Mouse (Mus musculus): ENCODE measurements around the gene Rbm28. TPM values are rescaled to one million over a fixed set of nuclear protein-coding genes. Genes with fewer than 3 reads are reported as not detected.
A peak's percentile ranks its signal among the peaks of the same experiment; 100 is the strongest.

The Rbm28 gene
- polyA plus RNA-seq (2016; fragmentation: Nextera tagmentation; extraction: Ambion mirVana) = 53.8 and 58.1 TPM in 2 replicates

DNA sequence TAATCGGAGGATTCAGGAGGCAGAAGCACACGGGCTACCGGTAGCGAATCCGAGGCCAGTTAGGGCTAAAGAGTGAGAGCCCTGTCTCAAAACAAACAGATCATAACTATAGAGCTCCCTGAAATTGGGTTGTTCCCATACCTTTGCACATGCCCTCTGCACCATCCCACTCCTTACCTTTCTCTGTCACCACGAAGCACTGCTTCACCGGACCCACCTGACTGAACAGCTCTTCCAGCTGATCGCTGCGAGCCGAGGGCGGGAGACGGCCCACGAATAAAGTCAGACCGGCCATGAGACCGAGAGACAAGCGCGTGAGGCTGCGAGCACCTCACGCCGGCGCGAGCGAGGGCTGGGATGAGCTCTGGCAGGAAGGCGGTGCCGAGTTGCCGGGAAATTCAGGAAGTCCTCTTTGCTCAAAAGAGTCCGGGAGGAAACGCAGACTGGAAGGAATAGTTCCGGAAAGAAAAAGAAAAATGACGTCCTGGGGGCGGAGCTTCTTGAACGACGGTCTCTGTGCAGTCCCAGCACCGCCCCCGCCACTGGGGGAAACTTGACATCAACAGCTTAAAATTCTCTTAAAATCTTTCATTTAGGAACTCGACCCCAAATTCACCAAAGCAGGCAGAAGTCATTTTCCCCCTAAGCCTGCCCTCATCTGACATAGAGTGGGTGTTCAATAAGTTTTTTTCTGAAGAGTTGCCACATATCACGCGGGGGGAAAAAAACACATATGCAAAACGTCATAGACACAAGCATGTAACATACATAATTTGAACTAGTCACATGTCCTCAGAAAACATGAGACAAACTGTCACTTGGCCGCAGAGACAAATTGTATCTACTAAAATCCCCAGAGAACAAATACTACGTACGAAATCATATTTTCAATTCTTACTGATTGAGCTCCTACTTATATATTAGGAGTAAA lies at the start of gene Rbm28:
Rbm28 (minus strand) TSS at position 693 of the 931 bp plus-strand sequence.
- Histone ChIP-seq H3K4me3 (peak within 1 kb of the TSS; percentile 90), H3K27me3 (ENCODE audit: poor library complexity, severe bottlenecking) (peaks cover 38% of the 10 kb centered on the region), H3K27ac (peak within 1 kb of the TSS; percentile 82), H3K36me3 (replicated peaks) (peaks cover 7% of the 10 kb centered on the region), H3K4me1 (peaks cover 16% of the 10 kb centered on the region), H3K9me3 (no peaks in the 10 kb centered on the region)
- WGBS = 8% methylated on average over 42 of the region's 42 CpGs
- DNase-seq (ENCODE audit: extremely low spot score, low spot score) = peak; percentile 81

DNA sequence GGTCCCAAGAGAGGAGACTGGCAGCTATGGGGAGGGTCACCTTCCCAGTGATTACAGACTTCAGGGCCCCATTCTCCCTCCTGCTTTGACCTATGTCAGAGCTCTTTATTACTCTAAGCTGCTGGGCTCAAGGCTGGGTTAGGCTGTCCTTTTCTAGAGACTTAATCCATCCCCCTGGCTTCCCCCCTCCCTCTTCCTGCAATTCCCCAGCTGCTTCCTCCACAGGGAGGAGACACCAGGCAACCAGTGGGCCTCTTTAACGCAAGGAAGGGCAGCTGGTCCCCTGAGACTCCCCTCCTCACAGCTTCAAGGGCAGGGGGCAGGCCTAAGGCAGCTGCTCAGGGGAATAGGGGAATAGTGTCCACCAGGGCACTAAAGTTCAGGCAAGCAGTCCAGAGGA lies 49.4 kb upstream of the Rbm28 start:
- H3K4me3 ChIP-seq = no peak overlapping the region; the same call in 1 of the 2 replicates
- WGBS = 4% methylated on average over 1 of the region's 1 CpGs
- no peaks in the 10 kb centered on the region for H3K36me3 ChIP-seq (replicated peaks)
- no peaks in the 10 kb centered on the region for H3K9me3 ChIP-seq
- H3K4me1 ChIP-seq = peaks cover 62% of the 10 kb centered on the region
- no peak for DNase-seq (ENCODE audit: extremely low spot score, low spot score)
- peak overlapping the region; percentile 58; the same call in 1 of the 2 replicates for H3K27ac ChIP-seq
- peaks cover 42% of the 10 kb centered on the region for H3K27me3 ChIP-seq (ENCODE audit: poor library complexity, severe bottlenecking)

DNA sequence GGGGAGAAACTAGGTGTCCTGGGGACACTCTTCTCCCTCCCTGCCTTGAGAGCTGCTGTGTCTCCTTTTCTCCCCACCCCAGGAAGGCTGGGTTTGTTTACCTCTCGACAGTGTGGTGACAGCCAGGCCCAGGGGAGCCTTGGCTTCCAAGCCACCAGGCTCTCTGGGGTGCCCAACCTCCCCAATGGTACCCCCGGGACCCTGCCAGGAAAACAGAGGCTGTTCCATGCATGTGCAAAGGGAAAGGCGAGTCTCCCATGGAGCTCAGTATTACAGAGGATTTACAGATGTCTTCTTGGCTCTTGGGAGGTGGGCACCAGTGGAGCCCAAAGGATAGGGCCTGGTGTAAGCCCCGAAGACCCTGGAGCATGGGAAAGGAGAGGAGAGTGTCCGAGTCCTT lies 48.6 kb upstream of the Rbm28 start:
- Histone ChIP-seq H3K9me3 (no peaks in the 10 kb centered on the region), H3K4me3 (no peak overlapping the region), H3K27me3 (ENCODE audit: poor library complexity, severe bottlenecking) (peaks cover 42% of the 10 kb centered on the region), H3K4me1 (peaks cover 68% of the 10 kb centered on the region), H3K27ac (0 out of 2 replicates have a peak overlapping the region, but pooled peaks have one; percentile 4), H3K36me3 (replicated peaks) (no peaks in the 10 kb centered on the region)
- no peak for DNase-seq (ENCODE audit: extremely low spot score, low spot score)
- 50% methylated on average over 5 of the region's 5 CpGs for WGBS

DNA sequence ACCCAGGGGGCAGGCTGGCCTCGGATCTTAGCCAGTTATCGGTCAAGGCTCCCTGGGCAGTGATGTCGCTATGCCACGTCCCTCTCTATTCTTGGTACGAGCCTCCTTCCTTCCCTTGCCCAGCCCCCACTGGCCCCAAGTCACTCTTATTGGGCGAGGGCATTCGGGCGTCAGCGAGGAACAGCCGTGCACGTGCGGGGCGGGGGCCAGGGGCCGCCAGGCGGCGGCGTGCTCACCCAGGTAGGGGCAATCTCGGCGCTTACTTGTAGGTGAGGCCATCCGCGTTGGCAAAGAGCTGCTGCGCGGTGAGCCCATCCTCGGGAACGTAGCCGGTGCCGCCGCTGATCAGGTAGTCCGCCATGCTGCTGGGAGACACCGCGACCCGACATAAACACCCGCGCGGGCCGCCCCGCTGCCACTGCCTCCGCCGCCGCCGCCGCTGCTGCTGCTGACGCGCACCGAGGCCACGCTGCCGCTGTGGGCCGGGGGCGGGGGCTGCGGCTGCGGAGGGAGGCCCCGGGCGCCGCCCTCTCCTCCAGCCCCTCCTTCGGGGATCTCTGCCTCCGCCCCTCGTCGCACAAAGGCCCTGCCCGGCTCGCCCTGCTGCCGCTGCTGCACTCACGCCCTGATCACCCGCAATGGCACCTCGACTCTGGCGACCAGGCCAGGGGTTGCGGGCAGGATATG lies 47.1 kb upstream of the Rbm28 start:
- H3K36me3 ChIP-seq (replicated peaks) = peaks cover 2% of the 10 kb centered on the region
- H3K27me3 ChIP-seq (ENCODE audit: poor library complexity, severe bottlenecking) = peaks cover 38% of the 10 kb centered on the region
- under 1% methylated on average over 66 of the region's 66 CpGs for WGBS
- H3K4me3 ChIP-seq = peak overlapping the region; percentile 77
- H3K27ac ChIP-seq = peak overlapping the region; percentile 89
- H3K9me3 ChIP-seq = no peaks in the 10 kb centered on the region
- H3K4me1 ChIP-seq = peaks cover 70% of the 10 kb centered on the region
- peak; percentile 83 for DNase-seq (ENCODE audit: extremely low spot score, low spot score)

- peaks cover 37% of the 10 kb centered on the region for H3K27me3 ChIP-seq (ENCODE audit: poor library complexity, severe bottlenecking)
- peaks cover 10% of the 10 kb centered on the region for H3K36me3 ChIP-seq (replicated peaks)
- H3K4me1 ChIP-seq = peaks cover 63% of the 10 kb centered on the region
- DNase-seq (ENCODE audit: extremely low spot score, low spot score) = no peak
- no peaks in the 10 kb centered on the region for H3K9me3 ChIP-seq
- H3K27ac ChIP-seq = peak overlapping the region; percentile 89
- 39% methylated on average over 7 of the region's 7 CpGs for WGBS
- H3K4me3 ChIP-seq = peak overlapping the region; percentile 77
Observed at GRCm38 (mm10) chr6:29211146-29211545, 46.3 kb upstream of the Rbm28 start.

DNA sequence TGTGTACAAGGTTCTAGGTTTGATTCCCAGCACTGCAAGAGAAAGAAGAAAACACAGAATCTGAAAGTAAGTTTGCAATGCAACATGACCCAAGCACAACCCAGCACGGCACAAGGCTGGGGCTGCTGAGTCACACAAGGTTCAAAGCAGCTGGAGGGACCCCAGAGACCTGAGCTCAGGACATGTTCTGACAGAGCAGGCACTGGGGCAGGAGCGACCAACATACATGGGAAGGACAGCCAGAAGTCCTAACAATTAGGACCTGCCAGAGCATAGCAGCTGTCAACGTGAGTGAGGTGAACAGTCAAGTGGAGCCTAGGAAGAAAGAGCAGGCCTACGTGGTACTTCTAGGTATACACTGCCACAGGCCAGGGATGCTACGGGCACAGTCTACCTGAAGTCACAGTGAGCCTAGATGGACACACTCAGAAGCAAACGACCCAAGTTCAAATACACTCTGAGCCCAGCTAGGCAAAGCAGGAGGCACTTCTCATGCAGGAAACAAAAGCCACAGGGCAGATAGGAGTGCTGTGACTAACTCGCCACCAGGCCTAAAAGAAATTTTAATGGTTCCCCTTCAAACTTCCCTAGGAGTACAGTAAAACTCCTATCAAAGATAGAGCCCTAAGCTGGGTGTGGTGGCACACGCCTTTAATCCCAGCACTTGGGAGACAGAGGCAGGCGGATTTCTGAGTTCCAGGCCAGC lies 45.6 kb upstream of the Rbm28 start:
- Histone ChIP-seq H3K27me3 (ENCODE audit: poor library complexity, severe bottlenecking) (peaks cover 30% of the 10 kb centered on the region), H3K4me1 (peaks cover 56% of the 10 kb centered on the region), H3K4me3 (no peak overlapping the region), H3K27ac (no peak overlapping the region), H3K36me3 (replicated peaks) (peaks cover 15% of the 10 kb centered on the region), H3K9me3 (no peaks in the 10 kb centered on the region)
- 84% methylated on average over 9 of the region's 9 CpGs for WGBS
- no peak for DNase-seq (ENCODE audit: extremely low spot score, low spot score)

DNA sequence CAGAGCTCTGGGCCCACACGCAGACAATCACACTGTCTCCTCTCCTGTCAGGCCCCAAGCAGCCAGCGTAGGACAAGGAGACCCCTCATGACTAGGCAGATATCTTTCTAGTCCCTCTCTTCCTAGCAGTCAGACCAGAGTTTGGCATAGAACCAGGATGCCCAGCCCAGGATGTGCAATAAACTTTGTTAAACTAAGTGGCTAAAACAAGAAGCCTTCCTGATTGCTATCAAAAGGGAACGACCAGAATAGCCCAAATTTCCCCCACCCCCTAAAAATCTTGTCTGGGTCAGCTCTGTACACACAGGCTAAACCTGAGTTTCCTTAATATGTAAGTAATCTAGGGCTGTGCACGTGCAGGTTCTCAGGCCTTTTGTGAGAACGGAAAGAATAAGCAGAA lies 43.4 kb upstream of the Rbm28 start:
- peaks cover 8% of the 10 kb centered on the region for H3K27me3 ChIP-seq (ENCODE audit: poor library complexity, severe bottlenecking)
- peak; percentile 12 for DNase-seq (ENCODE audit: extremely low spot score, low spot score)
- no peak overlapping the region for H3K27ac ChIP-seq
- H3K4me1 ChIP-seq = peaks cover 34% of the 10 kb centered on the region
- peaks cover 34% of the 10 kb centered on the region for H3K36me3 ChIP-seq (replicated peaks)
- no peaks in the 10 kb centered on the region for H3K9me3 ChIP-seq
- H3K4me3 ChIP-seq = no peak overlapping the region
- 88% methylated on average over 5 of the region's 5 CpGs for WGBS

GRCm38 (mm10) chr6:29207017-29207416 lies 42.2 kb upstream of the Rbm28 start:
- Histone ChIP-seq H3K4me1 (peaks cover 25% of the 10 kb centered on the region), H3K27me3 (ENCODE audit: poor library complexity, severe bottlenecking) (no peaks in the 10 kb centered on the region), H3K36me3 (replicated peaks) (peaks cover 45% of the 10 kb centered on the region), H3K9me3 (no peaks in the 10 kb centered on the region), H3K27ac (no peak overlapping the region), H3K4me3 (no peak overlapping the region)
- WGBS = 87% methylated on average over 5 of the region's 5 CpGs
- peak; percentile 9 for DNase-seq (ENCODE audit: extremely low spot score, low spot score)

- Histone ChIP-seq H3K4me3 (no peak overlapping the region), H3K4me1 (peaks cover 14% of the 10 kb centered on the region), H3K9me3 (no peaks in the 10 kb centered on the region), H3K27ac (no peak overlapping the region), H3K27me3 (ENCODE audit: poor library complexity, severe bottlenecking) (peaks cover 3% of the 10 kb centered on the region; the same call in 1 of the 2 replicates), H3K36me3 (replicated peaks) (peaks cover 55% of the 10 kb centered on the region)
- WGBS = 91% methylated on average over 10 of the region's 10 CpGs
- peak; percentile 11 for DNase-seq (ENCODE audit: extremely low spot score, low spot score)
Observed at GRCm38 (mm10) chr6:29206006-29206405, 41.2 kb upstream of the Rbm28 start.

DNA sequence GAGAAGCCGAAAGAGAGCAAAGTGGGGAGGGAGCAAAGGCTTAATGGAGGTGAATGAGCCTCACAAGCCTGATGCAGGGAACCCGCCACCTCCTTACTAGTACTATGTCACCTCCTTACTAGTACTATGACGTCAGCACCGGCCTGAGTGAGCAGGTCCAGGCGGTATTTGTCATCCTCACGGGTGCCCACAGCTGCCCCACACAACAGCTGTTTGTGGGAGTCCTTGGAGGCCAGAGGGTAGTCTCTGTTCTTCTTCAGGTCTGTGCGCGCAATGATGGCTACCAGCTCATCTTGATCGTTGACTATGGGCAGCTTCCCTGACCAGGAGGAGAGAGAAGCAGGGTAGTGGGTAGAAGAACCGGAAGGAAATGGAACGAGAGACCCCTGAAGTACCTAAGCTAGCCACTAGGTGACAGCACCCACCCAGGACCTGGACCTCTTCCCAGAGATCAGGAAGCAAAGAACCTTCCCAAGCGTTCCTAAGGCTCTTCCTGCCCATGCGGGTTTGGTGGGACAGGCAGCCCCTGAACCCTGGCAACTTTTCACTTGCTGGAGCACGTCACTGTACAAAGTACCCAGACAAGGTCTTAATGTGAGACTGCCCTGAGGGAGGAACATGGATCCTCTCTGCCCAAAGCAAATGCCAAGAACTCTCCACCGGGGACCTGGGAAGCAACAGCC lies 40.3 kb upstream of the Rbm28 start:
- WGBS = 64% methylated on average over 15 of the region's 15 CpGs
- Histone ChIP-seq H3K36me3 (replicated peaks) (peaks cover 62% of the 10 kb centered on the region), H3K4me1 (peaks cover 8% of the 10 kb centered on the region), H3K27ac (no peak overlapping the region), H3K27me3 (ENCODE audit: poor library complexity, severe bottlenecking) (peaks cover 12% of the 10 kb centered on the region), H3K9me3 (no peaks in the 10 kb centered on the region), H3K4me3 (no peak overlapping the region)
- DNase-seq (ENCODE audit: extremely low spot score, low spot score) = peak; percentile 70

DNA sequence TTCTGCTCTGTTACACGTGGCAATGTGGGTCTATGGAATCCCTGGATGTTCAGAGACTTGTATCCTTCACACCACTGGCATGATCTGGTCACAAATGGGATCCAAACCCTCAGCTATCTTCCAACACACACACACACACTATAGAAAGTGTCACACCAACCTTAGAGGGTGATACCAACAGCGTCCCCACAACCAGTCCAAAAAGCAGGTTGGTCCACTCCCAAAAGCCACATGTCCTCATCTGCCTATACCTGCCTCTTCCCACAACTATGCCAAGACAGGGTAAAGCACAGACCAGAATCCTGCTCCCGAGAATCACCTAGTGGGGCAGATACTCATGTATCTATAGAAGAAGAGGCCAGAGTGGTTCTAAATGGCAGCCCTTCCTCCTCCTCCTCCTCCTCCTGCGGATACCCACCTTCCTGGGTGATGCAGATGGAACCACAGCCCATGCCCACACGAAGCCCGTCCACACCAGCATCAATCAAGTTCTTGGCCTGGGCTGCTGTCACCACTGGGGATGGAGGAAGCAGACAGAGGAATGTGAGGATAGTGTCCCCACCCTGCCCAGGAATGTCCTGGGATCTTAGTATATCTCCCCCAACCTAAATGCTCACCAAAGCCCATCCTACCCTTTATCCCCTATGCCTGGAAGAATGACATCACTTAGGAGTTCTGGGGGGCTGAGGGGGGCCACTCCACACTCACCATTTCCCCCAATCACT lies 39.2 kb upstream of the Rbm28 start:
- no peak overlapping the region for H3K4me3 ChIP-seq
- DNase-seq (ENCODE audit: extremely low spot score, low spot score) = no peak
- H3K27ac ChIP-seq = no peak overlapping the region
- H3K27me3 ChIP-seq (ENCODE audit: poor library complexity, severe bottlenecking) = peaks cover 23% of the 10 kb centered on the region
- peaks cover 17% of the 10 kb centered on the region for H3K4me1 ChIP-seq
- WGBS = 88% methylated on average over 6 of the region's 6 CpGs
- no peaks in the 10 kb centered on the region for H3K9me3 ChIP-seq
- H3K36me3 ChIP-seq (replicated peaks) = peaks cover 62% of the 10 kb centered on the region
